Mouse (Mus musculus) spleen, postnatal 36 days (tissue): ENCODE data around the gene Usp47.

Source experiments
- DNase-seq, 2 experiments: peaks; one replicate each; pipeline ENCODE4 v3.0.0; 2022; ENCODE audit warnings: low spot score in 2 of 2, mixed read lengths in 1 of 2

Usp47 gene

DNA sequence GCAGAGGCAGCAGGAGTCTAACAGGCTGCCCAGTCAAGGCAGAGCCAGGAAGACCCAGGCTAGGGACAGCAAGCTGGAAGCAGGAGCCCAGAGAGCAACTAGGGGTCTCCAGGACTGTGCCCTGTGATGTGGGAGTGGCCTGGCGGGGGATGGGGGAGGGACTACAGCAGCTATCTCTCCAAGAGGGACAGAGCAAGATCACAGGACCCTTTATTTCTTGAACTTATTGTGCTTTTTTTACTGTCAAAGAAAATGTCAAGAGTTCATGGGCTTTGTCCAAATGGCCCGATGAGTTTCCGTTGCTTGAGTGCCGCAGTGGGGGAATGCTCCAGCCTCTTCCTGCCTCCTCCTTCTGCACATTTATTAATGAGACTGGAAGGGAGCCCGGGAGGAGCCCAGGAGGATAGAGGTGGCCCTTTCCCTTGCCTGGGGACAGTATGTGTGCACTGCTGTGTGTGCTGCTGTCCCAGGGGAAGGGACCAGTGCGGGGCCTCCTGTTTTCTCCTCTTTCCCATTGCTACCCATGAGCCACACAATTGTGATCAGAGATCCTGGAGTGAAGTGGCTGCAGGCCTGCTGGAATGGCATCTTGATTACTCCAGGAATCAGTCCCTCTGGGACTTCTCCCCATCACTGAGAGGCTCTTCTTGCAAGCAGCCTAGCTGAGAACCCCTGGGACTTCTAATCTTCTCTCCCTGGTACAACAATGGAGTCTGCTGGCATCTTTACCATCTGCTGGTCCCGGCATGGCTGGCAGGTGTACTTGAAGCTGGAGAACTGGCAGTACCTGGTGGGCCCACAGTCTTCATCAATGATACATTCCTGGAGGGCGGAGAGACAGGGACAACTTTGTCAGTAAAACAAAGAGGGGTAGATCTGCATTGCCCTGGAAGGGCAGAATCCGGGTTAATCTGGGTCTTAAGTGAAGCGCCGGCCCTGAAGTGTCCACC, 97.8 kb downstream of the Usp47 start:
- no peak for DNase-seq

GRCm38 (mm10) chr7:112121866-112122500, 98.7 kb downstream of the Usp47 start:
- DNase-seq: no peak

- no peak for DNase-seq
Observed at GRCm38 (mm10) chr7:112123612-112124011, 100.3 kb downstream of the Usp47 start.

DNA sequence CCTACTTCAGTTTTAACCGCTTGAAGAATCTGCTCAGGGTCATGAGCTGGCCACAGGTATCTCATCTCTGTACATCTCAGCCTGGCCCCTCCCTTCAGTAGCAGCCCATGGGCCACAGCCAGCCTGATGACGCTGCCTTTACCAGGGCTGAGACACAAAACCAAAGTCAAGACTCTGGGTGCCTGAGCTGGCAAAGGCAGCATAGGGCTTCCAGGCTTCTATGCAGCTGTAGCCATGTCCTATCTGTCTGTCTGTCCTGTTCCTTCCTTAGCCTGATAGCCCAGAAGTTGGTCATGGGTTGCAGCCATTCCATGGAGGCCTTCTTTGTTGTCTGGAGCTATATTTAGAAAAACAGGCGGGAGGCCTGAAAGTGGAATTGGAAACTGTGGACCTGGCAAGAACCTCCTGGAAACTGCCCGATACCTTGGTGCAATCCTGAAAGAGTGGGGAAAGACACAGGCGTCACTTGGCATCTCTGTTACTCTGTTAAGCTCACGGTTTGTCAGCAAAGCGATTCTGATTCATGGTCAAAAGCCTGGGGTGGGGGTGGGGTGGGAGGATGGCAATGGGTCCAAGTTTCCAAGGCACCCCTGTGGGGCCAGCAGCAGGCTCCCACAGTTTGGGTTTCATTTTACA, 102.4 kb downstream of the Usp47 start:
- no peak for DNase-seq

DNA sequence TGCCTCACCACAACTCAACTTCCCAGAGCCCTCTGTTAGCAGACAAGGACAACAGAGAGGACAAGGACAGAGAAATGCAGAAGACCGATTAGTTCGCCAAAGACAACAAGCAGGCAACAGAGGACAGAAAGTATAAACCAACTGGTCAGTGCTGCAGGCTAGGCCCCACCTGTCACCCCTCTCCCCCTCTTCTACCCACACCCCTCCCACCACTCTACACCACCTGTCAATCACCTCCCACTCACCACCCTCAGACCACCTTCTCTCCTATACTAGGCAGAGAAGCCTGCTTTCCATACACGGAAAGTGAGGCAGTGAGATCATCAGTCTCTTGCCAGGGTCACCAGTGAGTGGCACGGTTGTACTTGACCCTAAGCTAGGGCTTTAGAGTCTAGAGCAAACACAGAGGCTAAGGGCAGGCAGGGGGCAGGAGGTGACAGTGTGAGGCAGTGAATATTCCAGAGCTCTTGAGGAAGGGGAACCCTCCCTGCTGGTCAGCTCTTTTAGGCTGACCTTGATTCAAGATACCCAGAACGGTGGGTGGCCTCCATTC, 103.9 kb downstream of the Usp47 start:
- DNase-seq: no peak

GRCm38 (mm10) chr7:112127954-112128353, 104.7 kb downstream of the Usp47 start:
- DNase-seq: no peak

DNA sequence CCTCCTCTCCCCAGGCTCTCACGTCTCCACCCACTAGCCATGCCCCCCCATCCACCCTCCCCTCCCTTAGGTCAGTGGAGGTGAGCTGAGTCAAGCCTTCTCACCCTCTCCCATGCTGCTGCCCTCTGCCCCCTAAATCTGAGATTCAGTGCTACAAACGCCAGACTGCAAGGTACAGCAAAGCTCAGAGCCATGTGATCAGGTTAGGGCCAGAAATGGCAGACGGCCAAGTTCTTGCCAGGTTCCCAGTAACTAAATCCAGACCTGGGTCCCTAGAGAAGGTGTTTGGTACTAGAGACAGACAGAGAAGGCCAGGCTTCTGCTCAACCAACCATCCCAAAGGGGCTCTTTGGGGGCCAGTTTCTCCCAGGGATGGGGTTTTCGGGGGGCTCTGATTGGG, 105.5 kb downstream of the Usp47 start:
- no peak for DNase-seq

- DNase-seq: no peak
Observed at GRCm38 (mm10) chr7:112129851-112130250, 106.5 kb downstream of the Usp47 start.

GRCm38 (mm10) chr7:112130660-112131059, 107.4 kb downstream of the Usp47 start:
- DNase-seq: no peak

- DNase-seq: no peak
Observed at GRCm38 (mm10) chr7:112132005-112132404, 108.7 kb downstream of the Usp47 start.

DNA sequence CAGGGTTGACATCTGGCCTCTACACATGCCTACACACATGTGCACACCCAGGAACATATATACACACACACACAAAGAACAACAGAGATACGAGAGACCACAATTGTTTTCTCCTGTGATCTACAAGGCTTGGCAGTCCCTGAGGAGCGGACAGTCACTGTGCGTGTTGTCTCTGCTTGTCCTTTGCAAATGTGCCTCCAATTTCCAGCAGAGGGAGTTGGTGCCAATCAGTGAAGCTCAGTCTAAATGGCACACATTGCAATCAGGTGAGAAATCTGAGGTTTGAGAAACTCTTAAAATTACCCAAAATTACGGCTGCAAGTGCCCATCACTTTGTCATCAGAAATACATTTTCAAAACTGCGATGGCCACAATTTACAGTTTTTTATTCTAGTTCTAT, 110.0 kb downstream of the Usp47 start:
- no peak for DNase-seq

- no peak for DNase-seq
Observed at GRCm38 (mm10) chr7:112135161-112135560, 111.9 kb downstream of the Usp47 start.

GRCm38 (mm10) chr7:112136537-112136936, 113.2 kb downstream of the Usp47 start:
- DNase-seq: no peak

- no peak for DNase-seq
Observed at GRCm38 (mm10) chr7:112138168-112138508, 114.8 kb downstream of the Usp47 start.

- DNase-seq: no peak
Observed at GRCm38 (mm10) chr7:112138509-112139405, 115.5 kb downstream of the Usp47 start.

- DNase-seq: no peak
Observed at GRCm38 (mm10) chr7:112140725-112141124, 117.4 kb downstream of the Usp47 start.

DNA sequence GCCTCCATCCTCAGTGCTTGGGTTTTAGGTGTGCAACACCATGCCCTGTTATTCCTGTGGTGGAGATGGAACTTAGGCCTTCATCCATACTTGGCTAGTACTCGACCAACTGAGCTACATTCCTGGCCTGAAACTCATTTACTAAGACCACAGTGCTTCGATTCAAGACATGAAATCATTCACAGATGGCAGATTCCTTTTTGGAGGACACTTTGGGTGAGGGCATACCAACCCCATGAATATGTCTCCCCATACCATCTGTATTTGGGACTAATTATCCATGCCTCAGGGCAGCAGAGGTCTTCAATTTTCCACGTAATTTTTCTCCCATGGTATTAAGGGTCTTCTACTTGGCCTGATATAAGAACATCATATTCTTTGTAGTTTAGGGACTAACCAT, 119.3 kb downstream of the Usp47 start:
- no peak for DNase-seq

DNA sequence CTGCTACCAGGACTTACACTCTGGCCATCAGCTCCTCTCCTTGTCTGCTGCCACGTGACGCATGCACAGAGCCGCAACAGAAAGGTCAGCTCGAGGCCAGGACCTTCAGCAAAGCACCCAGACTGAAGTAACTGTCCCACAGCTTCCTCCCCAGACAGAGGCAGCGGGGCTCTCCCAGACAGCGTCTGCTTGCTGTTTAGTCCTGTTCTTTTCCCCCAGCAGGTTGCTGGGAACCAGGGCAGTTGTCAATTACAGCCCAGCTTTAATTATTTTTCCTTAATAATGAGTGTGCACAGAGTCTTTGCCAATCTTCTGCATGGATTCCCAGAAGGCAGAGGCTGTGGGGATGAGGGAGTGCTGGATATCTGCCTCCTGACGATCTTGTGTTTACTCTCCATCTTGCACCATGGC, 119.8 kb downstream of the Usp47 start:
- DNase-seq: no peak

GRCm38 (mm10) chr7:112143978-112144377, 120.7 kb downstream of the Usp47 start:
- DNase-seq: no peak

DNA sequence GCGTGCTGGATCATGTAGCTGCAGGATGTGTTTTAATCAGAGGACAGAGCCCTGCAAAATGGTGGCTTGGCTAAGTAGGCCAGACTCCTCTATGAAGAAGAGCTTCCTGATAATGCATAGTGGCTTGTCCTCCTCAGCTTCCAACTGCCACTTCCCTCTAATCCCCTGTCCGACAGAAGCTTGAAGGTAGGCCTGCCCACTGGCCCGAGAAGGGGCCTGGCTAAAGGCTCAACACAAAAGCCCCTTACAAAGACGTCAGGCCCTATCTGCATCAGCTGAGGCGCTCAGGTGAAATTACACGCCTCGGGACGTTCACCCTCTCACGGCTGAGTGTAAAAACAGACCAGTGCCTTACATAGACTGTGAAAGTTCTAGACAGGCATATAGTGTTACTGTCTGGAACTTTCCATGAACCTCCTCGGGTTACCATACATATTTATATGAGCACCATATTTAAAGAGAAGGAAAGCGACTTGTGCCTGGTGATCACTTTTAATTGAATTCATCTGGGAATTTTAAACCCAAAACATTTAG, 121.4 kb downstream of the Usp47 start:
- DNase-seq: no peak

GRCm38 (mm10) chr7:112147979-112148378, 124.7 kb downstream of the Usp47 start:
- no peak for DNase-seq
